Mouse (Mus musculus): ENCODE data around the gene Rbfox1. TPM values are rescaled to one million over a fixed set of nuclear protein-coding genes. Genes with fewer than 3 reads are reported as not detected.

Rbfox1 gene
- total RNA-seq, 2 experiments from 2014 or later, result 42.1 to 47.4 TPM

DNA sequence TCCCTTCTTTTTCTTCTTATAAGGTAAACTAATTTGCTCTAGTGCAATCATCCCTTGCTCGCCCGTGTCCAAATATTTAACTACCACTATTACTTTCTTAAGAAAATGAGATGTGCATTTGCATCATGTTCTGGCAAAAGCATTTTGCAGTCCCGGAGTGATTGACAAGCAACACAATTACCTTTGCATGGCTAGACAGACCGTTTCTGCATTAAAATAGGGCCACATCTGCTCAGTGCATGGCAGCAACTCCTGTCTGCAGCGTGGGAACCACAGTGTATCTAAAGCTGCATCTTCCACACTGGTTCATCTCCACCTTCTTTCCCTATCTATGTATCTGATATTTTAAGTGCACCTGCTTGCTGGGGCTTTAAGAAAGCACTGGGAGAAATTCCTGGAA lies 1473.9 kb downstream of the Rbfox1 start:
- intact Hi-C loops (cut with DNase I), result no loop called here
- no peak for DNase-seq

DNA sequence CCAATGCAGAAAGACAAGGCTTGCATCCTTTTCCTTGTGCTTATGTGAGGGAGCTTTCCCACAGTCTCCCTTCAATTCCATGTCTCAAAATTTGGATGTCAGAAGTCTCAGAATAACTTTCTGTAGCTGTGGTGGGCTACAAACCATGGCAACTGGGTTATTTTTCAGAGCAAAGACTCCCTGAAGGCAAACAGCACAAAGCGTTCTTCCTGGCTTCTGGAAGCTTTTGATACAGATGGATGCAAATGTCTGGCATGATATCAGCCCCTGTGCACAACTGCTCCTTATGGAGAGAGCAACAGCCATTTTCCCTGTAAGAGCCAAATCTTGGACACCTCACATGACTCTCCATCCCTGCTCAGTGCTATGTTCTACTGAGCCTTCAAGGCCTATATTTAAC lies 1475.6 kb downstream of the Rbfox1 start:
- no peak for DNase-seq
- intact Hi-C loops (cut with DNase I), result no loop called here

DNA sequence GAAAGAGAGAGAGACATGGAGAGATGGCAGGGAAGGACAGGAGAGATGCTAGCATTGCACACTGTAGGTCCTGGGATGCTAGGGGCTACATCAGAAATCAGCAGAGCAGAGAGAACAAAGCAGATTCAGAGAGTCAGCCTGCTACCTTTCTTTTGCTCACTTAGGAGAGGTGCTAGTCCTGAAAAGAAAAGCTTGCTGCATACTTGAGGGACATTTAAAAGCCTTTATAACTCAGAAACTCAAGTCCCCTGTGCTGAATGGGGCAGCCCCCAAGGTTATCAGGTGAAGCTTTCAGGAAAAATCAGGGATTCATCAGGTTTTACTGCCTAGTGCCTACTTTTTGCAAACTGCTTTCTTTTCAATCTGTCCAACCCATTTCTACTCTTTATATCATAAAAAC lies 1480.7 kb downstream of the Rbfox1 start:
- DNase-seq, result no peak
- intact Hi-C loops (cut with DNase I), result no loop called here

DNA sequence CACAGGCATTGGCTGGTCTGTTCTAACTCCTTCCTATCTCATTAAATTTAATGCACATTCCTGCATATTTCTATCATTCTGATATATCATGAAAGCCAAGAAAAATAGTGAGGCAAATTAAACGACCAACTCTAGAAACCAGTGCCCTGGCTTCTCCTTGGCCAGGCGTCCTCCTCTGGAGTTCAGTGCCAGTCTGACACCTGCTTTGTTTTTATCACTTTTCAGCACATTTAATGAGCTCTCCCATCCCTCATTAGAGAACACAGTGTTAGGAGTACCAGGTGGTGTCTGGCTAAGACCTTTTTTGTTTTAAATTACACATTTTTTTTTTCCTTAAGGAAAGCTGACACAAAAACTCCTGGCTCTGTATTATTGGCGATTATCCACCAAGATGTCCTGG lies 1489.0 kb downstream of the Rbfox1 start:
- DNase-seq, result no peak
- intact Hi-C loops (cut with DNase I), result no loop called here

DNA sequence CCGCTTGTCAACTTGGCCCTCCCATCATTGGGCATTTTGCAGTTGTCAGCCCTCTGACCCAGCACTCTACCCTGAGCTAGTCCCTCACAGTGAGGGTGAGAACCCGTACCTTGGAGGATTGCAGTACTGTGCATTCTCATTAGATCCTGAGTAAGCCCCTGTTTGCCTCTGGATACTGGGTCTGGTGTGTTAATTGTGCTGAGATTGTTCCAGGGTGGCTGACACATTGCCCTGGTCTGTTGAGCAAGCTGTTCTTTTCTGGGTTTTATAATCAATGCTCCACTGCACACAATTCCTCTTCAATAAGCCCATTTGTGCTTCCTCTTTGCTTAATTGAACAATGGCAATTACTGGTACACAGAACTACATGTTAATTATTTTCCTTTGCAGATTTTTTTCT lies 1489.5 kb downstream of the Rbfox1 start:
- intact Hi-C loops (cut with DNase I), result no loop called here
- no peak for DNase-seq

GRCm38 (mm10) chr16:7396101-7396500 lies 1510.9 kb downstream of the Rbfox1 start:
- no peak for DNase-seq
- intact Hi-C loops (cut with DNase I), result no loop called here

GRCm38 (mm10) chr16:7404766-7405492 lies 1519.8 kb downstream of the Rbfox1 start:
- intact Hi-C loops (cut with DNase I), result no loop called here

GRCm38 (mm10) chr16:7407862-7408640 lies 1522.9 kb downstream of the Rbfox1 start:
- DNase-seq, result no peak
- intact Hi-C loops (cut with DNase I), result no loop called here

More at GRCm38 (mm10) chr16:7404766-7405492, 1519.8 kb downstream of the Rbfox1 start:
- no peak for DNase-seq

DNA sequence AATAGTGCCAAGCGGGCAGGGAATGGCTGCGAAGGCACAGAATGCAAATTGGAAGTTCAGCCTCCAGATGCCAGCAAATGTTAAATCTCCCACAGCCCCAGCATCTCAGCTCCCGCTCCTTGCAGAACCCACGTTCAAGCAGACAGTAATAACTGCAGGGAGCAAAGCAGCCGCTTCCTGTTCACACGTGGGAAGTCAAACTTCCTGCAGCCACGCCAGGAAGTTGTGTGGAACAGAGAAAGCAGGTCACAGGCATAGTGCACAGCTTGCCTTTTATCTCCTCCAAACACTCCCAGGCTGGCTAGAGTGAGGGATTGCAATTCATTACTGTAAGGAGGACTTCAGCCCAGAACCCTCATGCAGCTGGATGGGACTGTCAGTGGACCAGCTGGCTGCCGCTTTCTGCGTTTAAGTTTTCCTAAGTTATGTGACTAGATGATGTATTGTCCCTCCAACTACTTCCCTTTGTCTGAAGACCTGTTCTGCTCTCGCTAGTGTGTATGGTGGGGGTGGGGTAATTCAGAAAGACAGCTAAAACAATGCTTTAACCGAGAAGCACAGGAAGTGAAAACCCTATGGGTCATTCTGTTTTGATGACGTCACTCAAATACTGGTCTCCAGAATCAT lies 1534.6 kb downstream of the Rbfox1 start:
- intact Hi-C loops (cut with DNase I), result no loop called here
- peak; percentile 20 to 41 for DNase-seq

DNA sequence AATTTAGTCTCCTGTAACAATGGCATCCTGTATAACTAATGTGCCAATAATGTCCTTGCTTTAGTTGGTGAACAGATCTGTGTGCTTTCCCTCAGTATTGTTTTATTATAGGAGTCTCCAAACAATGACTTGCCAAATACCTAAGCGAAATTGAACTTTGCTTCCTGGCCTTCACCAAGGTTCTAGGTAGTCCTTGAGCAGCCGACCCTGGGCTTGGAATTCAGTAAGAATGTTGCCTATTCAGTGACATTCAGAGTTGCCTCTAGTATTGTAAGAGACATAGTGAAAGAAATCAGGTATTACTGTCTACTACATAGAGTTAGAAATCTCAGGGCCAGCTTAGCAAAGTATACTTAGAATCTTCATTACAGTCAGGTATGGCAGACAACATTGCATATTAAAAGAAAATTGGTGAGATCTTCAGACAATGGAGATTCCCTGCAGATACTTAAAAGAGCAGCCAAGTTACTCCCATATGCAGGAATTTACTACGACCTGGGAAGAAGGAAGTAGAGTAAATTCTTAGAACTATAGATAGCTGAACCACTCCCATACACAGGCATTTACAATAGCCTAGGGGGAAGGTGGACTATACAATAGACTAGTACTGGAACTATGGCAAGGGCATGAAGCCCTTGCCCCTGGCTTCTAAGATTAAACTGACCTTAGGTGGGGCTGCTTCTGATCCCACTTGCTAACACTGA lies 1540.4 kb downstream of the Rbfox1 start:
- no peak for DNase-seq
- intact Hi-C loops (cut with DNase I), result no loop called here

- no peak for DNase-seq
- intact Hi-C loops (cut with DNase I), result no loop called here
Measured at GRCm38 (mm10) chr16:7433296-7433695, 1548.1 kb downstream of the Rbfox1 start.

DNA sequence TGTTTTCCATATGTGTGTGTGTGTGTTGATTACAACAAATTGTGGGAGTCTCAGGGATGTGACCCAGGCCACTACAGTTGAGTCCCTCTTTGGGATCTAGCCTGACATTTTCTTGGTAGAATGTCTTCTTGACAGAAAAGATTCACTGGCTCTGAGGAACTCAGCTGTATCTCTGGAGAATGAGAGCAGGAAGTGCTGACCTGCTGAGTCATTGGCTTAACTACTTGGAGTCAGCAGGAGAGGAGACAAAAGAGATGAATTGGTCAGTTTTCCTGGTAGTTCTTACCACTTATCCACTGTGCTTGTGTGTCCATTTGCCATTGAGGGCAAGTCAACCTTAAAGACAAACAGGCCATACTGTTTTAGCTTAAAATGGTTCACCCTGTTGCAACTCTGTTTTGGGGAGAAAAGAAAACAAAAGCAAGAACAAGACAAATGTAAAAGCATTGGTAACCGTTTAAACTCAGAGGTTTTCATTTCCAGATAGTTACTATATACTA lies 1561.7 kb downstream of the Rbfox1 start:
- intact Hi-C loops (cut with DNase I), result no loop called here
- peak; percentile 4 to 13 for DNase-seq

- peak; percentile 11 to 21 for DNase-seq
- intact Hi-C loops (cut with DNase I), result no loop called here
Measured at GRCm38 (mm10) chr16:7447718-7448649, 1562.8 kb downstream of the Rbfox1 start.

GRCm38 (mm10) chr16:7451193-7451592 lies 1566.0 kb downstream of the Rbfox1 start:
- intact Hi-C loops (cut with DNase I), result no loop called here
- peak in 1 of 2 experiments; percentile 18 for DNase-seq

GRCm38 (mm10) chr16:7457571-7457970 lies 1572.4 kb downstream of the Rbfox1 start:
- intact Hi-C loops (cut with DNase I), result no loop called here
- DNase-seq, result no peak
